Mouse (Mus musculus): ENCODE results near the gene Glrp1.

The Glrp1 gene

GRCm38 (mm10) chr1:88509789-88510188 lies at the start of gene Glrp1:
TSS of gene Glrp1 (minus strand) at chr1:88510066.
- DNase-seq, result peak; percentile 11

DNA sequence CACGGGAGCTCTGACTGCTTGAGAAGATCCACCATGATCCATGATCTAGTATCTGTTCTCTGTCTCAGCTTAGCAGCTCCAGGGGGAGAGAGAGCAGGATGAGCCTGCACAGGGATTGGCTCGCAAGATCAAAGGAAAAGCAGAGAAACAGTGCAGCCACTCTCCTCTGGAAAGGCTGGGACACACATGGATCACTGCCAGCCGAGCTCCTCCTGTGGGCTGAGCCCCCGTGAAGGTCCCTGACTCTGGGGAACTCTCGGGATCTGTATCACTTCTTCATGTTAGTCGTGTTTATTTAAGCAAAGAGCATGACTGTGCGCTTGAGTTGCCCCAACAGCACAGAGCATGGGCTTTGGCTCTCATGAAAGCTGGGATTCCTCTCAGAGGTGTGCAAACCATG lies 49.4 kb upstream of the Glrp1 start:
- no peak for DNase-seq

- DNase-seq, result no peak
Observed at GRCm38 (mm10) chr1:88558793-88559192, 48.9 kb upstream of the Glrp1 start.

DNA sequence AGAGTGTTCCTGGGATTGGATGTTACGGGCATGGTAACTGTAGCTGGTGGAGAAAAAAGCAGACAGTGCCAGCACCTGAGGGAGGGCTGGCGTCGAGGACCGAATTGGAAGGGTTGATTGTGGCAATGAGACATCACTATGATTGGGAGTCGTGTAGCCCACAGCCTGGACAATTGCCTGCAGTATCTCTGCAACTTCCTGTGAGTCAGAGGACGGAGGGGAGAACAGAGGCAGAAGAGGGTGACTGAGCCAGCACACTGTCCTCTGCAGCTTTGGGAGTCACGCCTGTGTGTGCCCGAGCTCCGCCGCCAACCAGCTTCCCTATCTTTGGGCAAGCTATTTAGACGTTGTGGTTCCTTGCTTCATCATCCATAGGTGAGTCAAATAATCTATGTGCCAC lies 46.5 kb upstream of the Glrp1 start:
- no peak for DNase-seq

- DNase-seq, result no peak
Observed at GRCm38 (mm10) chr1:88553500-88554187, 43.8 kb upstream of the Glrp1 start.

- DNase-seq, result no peak
Observed at GRCm38 (mm10) chr1:88549263-88549662, 39.4 kb upstream of the Glrp1 start.

- no peak for DNase-seq
Observed at GRCm38 (mm10) chr1:88547172-88547571, 37.3 kb upstream of the Glrp1 start.

DNA sequence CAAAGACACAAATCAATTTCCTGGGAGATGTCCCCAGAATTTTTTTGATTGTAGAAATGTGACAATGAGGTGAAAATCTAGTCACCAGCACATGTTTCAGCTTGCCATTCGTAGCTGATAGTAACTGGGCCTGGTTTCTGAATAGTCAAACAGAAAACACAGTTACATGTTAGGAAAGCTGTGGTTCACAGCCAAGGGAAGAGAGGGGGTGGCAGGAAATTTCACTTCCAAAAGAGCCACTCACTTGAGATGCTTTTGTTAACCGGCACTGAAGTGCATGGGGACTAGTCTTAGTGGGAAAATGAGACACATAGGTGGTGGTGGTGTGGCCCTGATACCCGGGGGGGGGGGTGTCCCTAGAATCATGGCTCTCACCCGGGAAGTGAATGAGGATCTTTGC lies 33.7 kb upstream of the Glrp1 start:
- DNase-seq, result no peak

DNA sequence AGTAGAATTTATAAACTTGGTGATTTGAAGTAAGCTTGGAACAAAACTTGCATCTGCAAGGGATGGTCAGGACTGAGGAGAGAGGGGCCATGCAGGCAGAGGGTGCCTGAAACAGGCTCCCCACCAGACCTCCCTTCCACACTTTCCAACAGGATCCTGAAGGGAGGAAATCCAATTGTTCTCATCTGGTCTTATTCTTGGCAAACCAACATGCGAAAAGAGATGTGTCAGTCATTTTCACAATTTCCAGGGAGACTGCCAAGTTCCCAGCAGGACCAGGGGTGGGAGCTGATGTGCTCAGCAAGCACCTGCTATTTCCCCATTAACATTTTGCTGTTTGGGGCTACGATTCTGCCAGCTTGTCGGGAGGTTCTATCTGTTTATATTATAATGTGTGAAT lies 30.0 kb upstream of the Glrp1 start:
- peak; percentile 34 for DNase-seq

DNA sequence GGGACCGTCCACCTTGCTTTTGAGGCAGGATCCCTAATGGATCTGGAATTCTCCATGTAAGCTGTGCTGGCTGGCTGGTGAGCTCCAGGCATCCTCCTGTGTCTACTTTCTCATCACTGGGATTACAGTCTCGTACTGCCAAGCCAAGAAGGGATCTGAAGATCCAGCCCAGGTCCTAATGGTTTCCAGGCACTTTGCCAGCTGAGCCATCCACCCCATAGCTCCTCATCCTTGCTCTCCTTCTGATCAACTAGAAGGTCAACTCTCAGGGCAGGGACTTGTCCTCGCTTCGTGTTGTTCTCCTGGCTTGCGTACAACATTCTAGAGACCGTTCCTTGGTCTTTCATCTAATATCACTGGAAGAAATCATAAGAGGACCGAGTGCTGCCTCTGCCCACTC lies 29.4 kb upstream of the Glrp1 start:
- DNase-seq, result no peak

- DNase-seq, result no peak
Observed at GRCm38 (mm10) chr1:88536308-88536707, 26.4 kb upstream of the Glrp1 start.

GRCm38 (mm10) chr1:88534091-88534490 lies 24.2 kb upstream of the Glrp1 start:
- no peak for DNase-seq

DNA sequence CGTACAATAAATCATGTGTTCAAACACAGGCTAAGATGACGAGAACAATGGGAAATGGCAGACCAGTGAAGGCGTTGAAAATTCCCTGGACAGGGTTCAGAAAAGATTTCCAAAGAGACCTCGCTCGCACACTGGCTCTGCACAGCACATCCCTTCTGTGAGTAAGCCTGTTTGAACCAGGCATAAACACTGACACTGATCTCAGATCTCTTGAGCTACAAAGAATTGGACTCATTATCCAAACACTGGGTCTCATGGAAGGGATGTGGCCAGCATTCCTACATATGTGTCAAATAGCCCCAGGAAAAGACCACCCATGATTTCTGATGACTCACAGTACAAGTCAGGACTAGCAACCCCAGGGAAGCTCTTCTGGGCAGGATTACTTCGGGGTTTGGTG lies 16.3 kb upstream of the Glrp1 start:
- no peak for DNase-seq

GRCm38 (mm10) chr1:88525622-88526021 lies 15.8 kb upstream of the Glrp1 start:
- DNase-seq, result no peak

- no peak for DNase-seq
Observed at GRCm38 (mm10) chr1:88521170-88521747, 11.4 kb upstream of the Glrp1 start.

GRCm38 (mm10) chr1:88513613-88514012 lies 3.7 kb upstream of the Glrp1 start:
- DNase-seq, result no peak

DNA sequence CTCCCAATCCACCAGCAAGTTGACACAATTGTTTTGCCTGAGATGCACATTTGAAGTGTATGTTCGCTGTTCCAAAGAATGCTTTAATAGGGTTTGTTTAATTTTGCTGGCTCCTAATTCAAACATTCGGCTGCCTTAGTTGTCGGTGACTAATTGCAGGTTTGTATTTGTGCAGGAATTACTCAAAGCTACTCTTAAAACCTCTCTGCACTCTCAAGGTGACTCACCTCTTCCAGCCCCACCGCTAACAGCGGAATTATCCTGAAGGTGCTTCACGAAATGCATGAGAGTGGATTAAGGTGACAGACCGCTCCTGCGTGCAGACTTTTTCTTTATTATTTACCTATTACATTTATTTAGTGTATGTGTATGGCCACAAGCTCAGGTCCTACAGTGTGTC lies 2.0 kb downstream of the Glrp1 start:
- DNase-seq, result no peak

- DNase-seq, result no peak
Observed at GRCm38 (mm10) chr1:88507214-88507613, 2.7 kb downstream of the Glrp1 start.

- DNase-seq, result no peak
Observed at GRCm38 (mm10) chr1:88506412-88506811, 3.5 kb downstream of the Glrp1 start.

DNA sequence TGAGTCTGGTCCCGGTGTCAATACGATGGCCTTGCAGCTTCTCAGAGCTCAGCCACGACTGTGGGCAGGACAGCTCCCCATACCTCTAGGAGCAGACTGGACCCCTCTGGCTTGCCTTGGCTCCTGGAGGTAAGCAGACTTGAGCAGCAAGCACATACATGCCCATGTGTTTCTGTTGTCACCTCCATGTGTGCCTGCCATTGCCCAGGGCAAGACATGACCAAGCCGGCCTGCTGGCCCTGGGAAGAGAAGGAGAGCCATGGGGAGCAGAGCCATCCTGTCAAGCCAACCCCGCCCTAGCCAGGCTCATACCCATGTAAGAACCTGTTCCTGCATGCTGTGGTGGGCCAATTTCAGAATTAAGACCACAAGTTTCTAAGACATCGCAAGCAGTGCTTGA lies 4.2 kb downstream of the Glrp1 start:
- no peak for DNase-seq

DNA sequence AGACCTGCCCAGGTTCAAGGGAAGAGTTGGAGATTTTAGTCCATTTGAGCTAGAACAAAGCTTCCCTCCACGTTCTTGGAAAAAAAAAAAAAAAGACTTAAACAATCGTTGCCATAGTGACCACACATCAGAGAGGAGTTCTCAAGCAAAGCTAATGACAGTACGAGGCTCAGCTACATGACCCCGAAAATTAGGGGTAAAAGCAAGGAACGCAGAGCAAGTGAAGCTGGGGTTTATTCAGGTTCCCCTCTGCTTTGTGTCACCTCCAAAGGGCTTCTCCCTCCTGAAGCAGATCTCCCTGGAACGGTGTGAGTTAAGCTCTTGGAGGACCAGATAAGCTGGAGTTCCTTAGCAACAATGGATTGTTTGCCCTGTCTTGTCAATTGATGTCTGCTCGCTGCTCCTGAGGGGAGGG lies 5.3 kb downstream of the Glrp1 start:
- no peak for DNase-seq

DNA sequence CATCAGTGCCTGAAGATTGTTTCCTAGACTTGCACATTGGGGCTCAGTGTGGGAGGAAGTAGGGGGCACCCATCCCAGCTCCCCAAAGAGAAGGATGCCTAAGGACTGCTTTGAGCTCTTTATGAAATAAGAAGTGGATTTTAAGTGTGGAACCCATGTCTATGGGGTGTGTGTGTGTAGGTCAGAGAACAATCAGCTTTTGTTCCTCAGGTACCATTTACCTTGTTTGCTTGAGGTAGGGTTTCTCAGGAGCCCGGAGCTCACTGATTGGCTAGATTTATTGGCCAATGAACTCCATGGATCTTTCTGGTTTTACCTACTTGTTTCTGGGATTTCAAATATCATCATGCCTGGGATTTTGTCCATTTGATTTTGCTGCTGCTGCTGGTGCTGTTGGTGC lies 7.0 kb downstream of the Glrp1 start:
- DNase-seq, result no peak

DNA sequence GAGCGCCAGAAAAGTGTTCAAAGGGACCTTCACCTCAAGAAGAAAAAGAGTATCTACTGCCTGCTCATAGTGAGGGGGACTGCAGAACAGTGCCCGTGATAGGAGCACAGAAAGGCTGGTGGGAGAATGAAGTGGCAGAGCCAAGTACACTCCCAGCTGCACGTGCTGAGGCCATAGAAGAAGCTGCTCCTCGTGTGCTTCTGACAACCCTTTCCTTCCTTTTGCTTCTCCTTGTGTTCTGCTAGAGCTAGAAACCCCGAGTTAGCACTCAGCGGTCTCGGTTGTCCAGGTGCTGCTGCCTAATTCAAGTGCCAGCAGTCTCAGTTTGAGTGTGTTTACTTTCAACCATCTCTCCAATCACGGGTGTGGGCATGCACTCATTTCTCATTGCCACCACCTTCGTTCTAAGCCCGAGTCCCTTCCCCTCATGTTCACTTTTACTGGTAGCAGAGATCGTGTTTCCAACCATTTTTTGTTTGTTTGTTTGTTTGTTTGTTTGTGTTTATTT lies 10.6 kb downstream of the Glrp1 start:
- no peak for DNase-seq

GRCm38 (mm10) chr1:88497407-88497806 lies 12.5 kb downstream of the Glrp1 start:
- no peak for DNase-seq

DNA sequence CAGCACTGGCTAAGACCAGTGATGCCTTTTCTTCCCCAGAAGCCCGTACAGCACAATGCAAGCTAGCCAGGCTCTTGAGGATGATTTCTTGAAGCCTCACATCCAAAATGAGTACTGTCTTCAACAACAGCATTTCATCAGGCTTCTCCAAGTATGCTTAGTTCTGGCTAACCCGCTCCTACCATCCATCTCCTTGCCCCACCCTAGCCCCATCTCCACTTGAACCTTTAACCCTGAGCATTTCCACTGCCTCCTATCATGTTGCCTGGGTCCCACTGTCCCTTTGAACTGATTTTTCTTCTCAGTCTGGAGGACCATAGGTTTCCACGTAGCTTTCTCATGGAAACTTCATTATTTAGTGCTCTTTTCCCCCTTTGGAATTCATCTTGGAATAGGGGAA lies 17.5 kb downstream of the Glrp1 start:
- DNase-seq, result no peak

Measured in layer of hippocampus, adult 9-11 months (tissue).